Mouse (Mus musculus): ENCODE measurements around the gene Trim29.

The Trim29 gene

GRCm38 (mm10) chr9:43310538-43310937 is at the start of gene Trim29:
Trim29 (plus strand) TSS chr9:43310848.
- DNase-seq (ENCODE audit: low spot score), result no peak

- DNase-seq (ENCODE audit: low spot score), result no peak
These were observed 49.3 kb upstream of the Trim29 start for GRCm38 (mm10) chr9:43261124-43261907.

GRCm38 (mm10) chr9:43261941-43262340 is 48.7 kb upstream of the Trim29 start:
- no peak for DNase-seq (ENCODE audit: low spot score)

- no peak for DNase-seq (ENCODE audit: low spot score)
These were observed 48.3 kb upstream of the Trim29 start for GRCm38 (mm10) chr9:43262390-43262789.

- no peak for DNase-seq (ENCODE audit: low spot score)
These were observed 47.7 kb upstream of the Trim29 start for GRCm38 (mm10) chr9:43262811-43263550.

- peak; percentile 63 for DNase-seq (ENCODE audit: low spot score)
These were observed 46.6 kb upstream of the Trim29 start for GRCm38 (mm10) chr9:43263946-43264451.

- no peak for DNase-seq (ENCODE audit: low spot score)
These were observed 45.5 kb upstream of the Trim29 start for GRCm38 (mm10) chr9:43265194-43265593.

- DNase-seq (ENCODE audit: low spot score), result peak; percentile 71
These were observed 43.3 kb upstream of the Trim29 start for GRCm38 (mm10) chr9:43267357-43267756.

- DNase-seq (ENCODE audit: low spot score), result peak; percentile 33
These were observed 41.5 kb upstream of the Trim29 start for GRCm38 (mm10) chr9:43269166-43269565.

- peak; percentile 41 for DNase-seq (ENCODE audit: low spot score)
These were observed 39.9 kb upstream of the Trim29 start for GRCm38 (mm10) chr9:43270723-43271252.

- peak; percentile 37 for DNase-seq (ENCODE audit: low spot score)
These were observed 38.7 kb upstream of the Trim29 start for GRCm38 (mm10) chr9:43271761-43272518.

GRCm38 (mm10) chr9:43273735-43274134 is 36.9 kb upstream of the Trim29 start:
- DNase-seq (ENCODE audit: low spot score), result no peak

GRCm38 (mm10) chr9:43284284-43284683 is 26.4 kb upstream of the Trim29 start:
- DNase-seq (ENCODE audit: low spot score), result peak; percentile 88

- no peak for DNase-seq (ENCODE audit: low spot score)
These were observed 25.4 kb upstream of the Trim29 start for GRCm38 (mm10) chr9:43285281-43285680.

- peak; percentile 88 for DNase-seq (ENCODE audit: low spot score)
These were observed 23.8 kb upstream of the Trim29 start for GRCm38 (mm10) chr9:43286870-43287269.

GRCm38 (mm10) chr9:43293058-43293457 is 17.6 kb upstream of the Trim29 start:
- DNase-seq (ENCODE audit: low spot score), result no peak

GRCm38 (mm10) chr9:43300394-43300793 is 10.3 kb upstream of the Trim29 start:
- DNase-seq (ENCODE audit: low spot score), result no peak

GRCm38 (mm10) chr9:43302989-43303388 is 7.7 kb upstream of the Trim29 start:
- no peak for DNase-seq (ENCODE audit: low spot score)

GRCm38 (mm10) chr9:43305882-43306281 is 4.8 kb upstream of the Trim29 start:
- DNase-seq (ENCODE audit: low spot score), result no peak

GRCm38 (mm10) chr9:43309087-43309872 is 1.4 kb upstream of the Trim29 start:
- no peak for DNase-seq (ENCODE audit: low spot score)

GRCm38 (mm10) chr9:43312190-43312589 is 1.5 kb downstream of the Trim29 start:
- no peak for DNase-seq (ENCODE audit: low spot score)
